Mouse (Mus musculus): ENCODE data around the gene Akap6. TPM values are rescaled to one million over a fixed set of nuclear protein-coding genes. Genes with fewer than 3 reads are reported as not detected.

The Akap6 gene
- polyA plus RNA-seq, 1 experiment = 6.6 TPM

GRCm38 (mm10) chr12:53033404-53033913 is 334.3 kb downstream of the Akap6 start:
- H3K27me3 ChIP-seq (ENCODE audit: control insufficient read depth, insufficient read depth, insufficient read length) = no peaks in the 10 kb centered on the region
- no peaks in the 10 kb centered on the region for H3K79me2 ChIP-seq (ENCODE audit: control insufficient read depth, insufficient read depth)
- H3K4me2 ChIP-seq (ENCODE audit: low read depth) = no peak overlapping the region
- no peak for TF ChIP-seq E2F4 (IDR thresholded peaks at IDR 0.05; ENCODE audit: insufficient read depth)
- no peak for TF ChIP-seq SRF (IDR thresholded peaks at IDR 0.05; ENCODE audit: control insufficient read depth, insufficient read length, low read depth)
- no peak for TF ChIP-seq REST (IDR thresholded peaks at IDR 0.05; ENCODE audit: insufficient read depth, insufficient read length)
- no peak for TF ChIP-seq MYOG (IDR thresholded peaks at IDR 0.05; ENCODE audit: control insufficient read depth in 1 of 3, insufficient read depth in 1 of 3, insufficient read length in 2 of 3, low read depth in 2 of 3)
- no peak for TF ChIP-seq TCF12 (IDR thresholded peaks at IDR 0.05; ENCODE audit: insufficient read depth, poor library complexity, severe bottlenecking)
- TF ChIP-seq POLR2AphosphoS2 (IDR thresholded peaks at IDR 0.05; ENCODE audit: insufficient read length, low read depth) = no peak
- TF ChIP-seq MYOD1 (IDR thresholded peaks at IDR 0.05; ENCODE audit: control insufficient read depth in 1 of 3, insufficient read length in 2 of 3, low read depth in 2 of 3) = no peak
- no peak for TF ChIP-seq USF1 (IDR thresholded peaks at IDR 0.05; ENCODE audit: low read depth)
- TF ChIP-seq TCF3 (IDR thresholded peaks at IDR 0.05; ENCODE audit: insufficient read length, low read depth) = no peak
- TF ChIP-seq MAX (IDR thresholded peaks at IDR 0.05; ENCODE audit: low read depth) = no peak
- TF ChIP-seq POLR2A (IDR thresholded peaks at IDR 0.05; ENCODE audit: insufficient read length, low read depth) = no peak
- TF ChIP-seq CEBPB (IDR thresholded peaks at IDR 0.05; ENCODE audit: insufficient read depth, poor library complexity, severe bottlenecking) = no peak
- no peak overlapping the region for H3ac ChIP-seq (ENCODE audit: control insufficient read depth, insufficient read length)
- H3K4me3 ChIP-seq = no peak overlapping the region
- H3K36me3 ChIP-seq (ENCODE audit: control insufficient read depth, insufficient read depth) = no peaks in the 10 kb centered on the region

GRCm38 (mm10) chr12:53040634-53041033 is 341.5 kb downstream of the Akap6 start:
- H3K4me3 ChIP-seq = no peak overlapping the region
- TF ChIP-seq POLR2A (IDR thresholded peaks at IDR 0.05; ENCODE audit: insufficient read length, low read depth) (no peak), E2F4 (IDR thresholded peaks at IDR 0.05; ENCODE audit: insufficient read depth) (no peak), MYOD1 (IDR thresholded peaks at IDR 0.05; ENCODE audit: control insufficient read depth in 1 of 3, insufficient read length in 2 of 3, low read depth in 2 of 3) (no peak), CEBPB (IDR thresholded peaks at IDR 0.05; ENCODE audit: insufficient read depth, poor library complexity, severe bottlenecking) (no peak), POLR2AphosphoS2 (IDR thresholded peaks at IDR 0.05; ENCODE audit: insufficient read length, low read depth) (no peak), REST (IDR thresholded peaks at IDR 0.05; ENCODE audit: insufficient read depth, insufficient read length) (no peak), TCF3 (IDR thresholded peaks at IDR 0.05; ENCODE audit: insufficient read length, low read depth) (no peak), SRF (IDR thresholded peaks at IDR 0.05; ENCODE audit: control insufficient read depth, insufficient read length, low read depth) (no peak), MYOG (IDR thresholded peaks at IDR 0.05; ENCODE audit: control insufficient read depth in 1 of 3, insufficient read depth in 1 of 3, insufficient read length in 2 of 3, low read depth in 2 of 3) (no peak)
- H3K4me2 ChIP-seq (ENCODE audit: low read depth) = no peak overlapping the region
- H3ac ChIP-seq (ENCODE audit: control insufficient read depth, insufficient read length) = no peak overlapping the region
- no peaks in the 10 kb centered on the region for H3K79me2 ChIP-seq (ENCODE audit: control insufficient read depth, insufficient read depth)
- no peaks in the 10 kb centered on the region for H3K36me3 ChIP-seq (ENCODE audit: control insufficient read depth, insufficient read depth)
- H3K27me3 ChIP-seq (ENCODE audit: control insufficient read depth, insufficient read depth, insufficient read length) = no peaks in the 10 kb centered on the region

GRCm38 (mm10) chr12:53042739-53043138 is 343.6 kb downstream of the Akap6 start:
- H3K79me2 ChIP-seq (ENCODE audit: control insufficient read depth, insufficient read depth) = no peaks in the 10 kb centered on the region
- TF ChIP-seq SRF (IDR thresholded peaks at IDR 0.05; ENCODE audit: control insufficient read depth, insufficient read length, low read depth) (no peak), TCF12 (IDR thresholded peaks at IDR 0.05; ENCODE audit: insufficient read depth, poor library complexity, severe bottlenecking) (no peak)
- H3K27me3 ChIP-seq (ENCODE audit: control insufficient read depth, insufficient read depth, insufficient read length) = no peaks in the 10 kb centered on the region
- no peak overlapping the region for H3K4me2 ChIP-seq (ENCODE audit: low read depth)
- no peak overlapping the region for H3ac ChIP-seq (ENCODE audit: control insufficient read depth, insufficient read length)
- no peak overlapping the region for H3K4me3 ChIP-seq
- H3K36me3 ChIP-seq (ENCODE audit: control insufficient read depth, insufficient read depth) = no peaks in the 10 kb centered on the region

- no peak overlapping the region for H3ac ChIP-seq (ENCODE audit: control insufficient read depth, insufficient read length)
- no peak overlapping the region for H3K4me3 ChIP-seq
- H3K79me2 ChIP-seq (ENCODE audit: control insufficient read depth, insufficient read depth) = no peaks in the 10 kb centered on the region
- H3K36me3 ChIP-seq (ENCODE audit: control insufficient read depth, insufficient read depth) = no peaks in the 10 kb centered on the region
- no peak for TF ChIP-seq TCF3 (IDR thresholded peaks at IDR 0.05; ENCODE audit: insufficient read length, low read depth)
- no peak for TF ChIP-seq E2F4 (IDR thresholded peaks at IDR 0.05; ENCODE audit: insufficient read depth)
- TF ChIP-seq MYOD1 (IDR thresholded peaks at IDR 0.05; ENCODE audit: control insufficient read depth in 1 of 3, insufficient read length in 2 of 3, low read depth in 2 of 3) = no peak
- no peak for TF ChIP-seq CEBPB (IDR thresholded peaks at IDR 0.05; ENCODE audit: insufficient read depth, poor library complexity, severe bottlenecking)
- no peak for TF ChIP-seq POLR2A (IDR thresholded peaks at IDR 0.05; ENCODE audit: insufficient read length, low read depth)
- TF ChIP-seq MYOG (IDR thresholded peaks at IDR 0.05; ENCODE audit: control insufficient read depth in 1 of 3, insufficient read depth in 1 of 3, insufficient read length in 2 of 3, low read depth in 2 of 3) = no peak
- TF ChIP-seq SRF (IDR thresholded peaks at IDR 0.05; ENCODE audit: control insufficient read depth, insufficient read length, low read depth) = no peak
- no peak for TF ChIP-seq REST (IDR thresholded peaks at IDR 0.05; ENCODE audit: insufficient read depth, insufficient read length)
- no peak for TF ChIP-seq USF1 (IDR thresholded peaks at IDR 0.05; ENCODE audit: low read depth)
- TF ChIP-seq POLR2AphosphoS2 (IDR thresholded peaks at IDR 0.05; ENCODE audit: insufficient read length, low read depth) = no peak
- TF ChIP-seq TCF12 (IDR thresholded peaks at IDR 0.05; ENCODE audit: insufficient read depth, poor library complexity, severe bottlenecking) = no peak
- TF ChIP-seq MAX (IDR thresholded peaks at IDR 0.05; ENCODE audit: low read depth) = no peak
- no peak overlapping the region for H3K4me2 ChIP-seq (ENCODE audit: low read depth)
- no peaks in the 10 kb centered on the region for H3K27me3 ChIP-seq (ENCODE audit: control insufficient read depth, insufficient read depth, insufficient read length)
These were observed 358.4 kb downstream of the Akap6 start for GRCm38 (mm10) chr12:53057606-53058005.

DNA sequence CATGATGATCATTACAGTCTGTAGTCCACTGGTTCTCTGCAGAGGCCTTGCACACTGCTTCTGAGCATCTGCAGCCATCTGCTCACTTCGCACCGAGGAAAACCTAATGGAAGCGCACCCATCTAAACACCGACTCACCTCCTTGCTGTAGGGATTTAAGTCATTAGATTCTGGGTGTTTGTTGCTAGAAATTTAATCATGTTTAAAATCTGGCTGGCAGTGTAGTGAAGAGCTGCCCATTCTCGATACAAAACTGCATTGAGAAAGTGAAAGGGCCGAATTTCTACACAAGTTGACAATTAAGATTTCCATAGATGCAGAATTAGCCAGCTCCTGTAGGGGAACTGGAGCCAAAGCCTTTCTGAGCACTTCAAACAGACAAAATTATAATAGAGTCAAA is 361.7 kb downstream of the Akap6 start:
- Histone ChIP-seq H3K79me2 (ENCODE audit: control insufficient read depth, insufficient read depth) (no peaks in the 10 kb centered on the region), H3K4me3 (no peak overlapping the region), H3K36me3 (ENCODE audit: control insufficient read depth, insufficient read depth) (no peaks in the 10 kb centered on the region), H3K27me3 (ENCODE audit: control insufficient read depth, insufficient read depth, insufficient read length) (no peaks in the 10 kb centered on the region), H3K4me2 (ENCODE audit: low read depth) (peak overlapping the region; percentile 56), H3ac (ENCODE audit: control insufficient read depth, insufficient read length) (no peak overlapping the region)
- TF ChIP-seq USF1 (IDR thresholded peaks at IDR 0.05; ENCODE audit: low read depth) (no peak), CEBPB (IDR thresholded peaks at IDR 0.05; ENCODE audit: insufficient read depth, poor library complexity, severe bottlenecking) (no peak), MAX (IDR thresholded peaks at IDR 0.05; ENCODE audit: low read depth) (no peak), REST (IDR thresholded peaks at IDR 0.05; ENCODE audit: insufficient read depth, insufficient read length) (no peak), MYOD1 (IDR thresholded peaks at IDR 0.05; ENCODE audit: control insufficient read depth in 1 of 3, insufficient read length in 2 of 3, low read depth in 2 of 3) (no peak), TCF3 (IDR thresholded peaks at IDR 0.05; ENCODE audit: insufficient read length, low read depth) (no peak), MYOG (IDR thresholded peaks at IDR 0.05; ENCODE audit: control insufficient read depth in 1 of 3, insufficient read depth in 1 of 3, insufficient read length in 2 of 3, low read depth in 2 of 3) (no peak), SRF (IDR thresholded peaks at IDR 0.05; ENCODE audit: control insufficient read depth, insufficient read length, low read depth) (no peak), TCF12 (IDR thresholded peaks at IDR 0.05; ENCODE audit: insufficient read depth, poor library complexity, severe bottlenecking) (no peak), POLR2AphosphoS2 (IDR thresholded peaks at IDR 0.05; ENCODE audit: insufficient read length, low read depth) (no peak), POLR2A (IDR thresholded peaks at IDR 0.05; ENCODE audit: insufficient read length, low read depth) (no peak), E2F4 (IDR thresholded peaks at IDR 0.05; ENCODE audit: insufficient read depth) (no peak)

Data from myocyte (in vitro differentiated cells).